Mouse (Mus musculus) liver, adult 2 months (tissue): ENCODE results near the gene Pou3f3. TPM values are rescaled to one million over a fixed set of nuclear protein-coding genes. Genes with fewer than 3 reads are reported as not detected.

Source experiments
- DNase-seq: peaks from one replicate; pipeline ENCODE4 v3.0.0-alpha.2; 2011; ENCODE audit warnings: low read depth, low spot score; ENCODE audit errors: extremely low read depth
- H3K27ac ChIP-seq: fragments of 200-500 bp; replicated peaks from 2 replicates; pipeline ENCODE4 v1.5.1; 2012; ENCODE audit warnings: low read depth, mild to moderate bottlenecking, control low read depth, inconsistent platforms, low read length; ENCODE audit not compliant: insufficient read depth
- H3K27me3 ChIP-seq: fragments of 200-500 bp; 2 replicates; pipeline ENCODE4 v1.6.1; 2012; ENCODE audit warnings: mild to moderate bottlenecking, moderate library complexity, low read length, inconsistent platforms; ENCODE audit not compliant: control insufficient read depth, insufficient read depth
- H3K36me3 ChIP-seq: fragments of 200-500 bp; 2 replicates; pipeline ENCODE4 v1.6.1; 2012; ENCODE audit warnings: low read length, inconsistent platforms; ENCODE audit not compliant: control insufficient read depth, insufficient read depth
- H3K4me1 ChIP-seq: fragments of 200-500 bp; 2 replicates; pipeline ENCODE4 v1.6.1; 2011; ENCODE audit warnings: low read length; ENCODE audit not compliant: control insufficient read depth, insufficient read depth
- H3K4me3 ChIP-seq: fragments of 200-500 bp; 2 replicates; pipeline ENCODE4 v1.5.1; 2011; ENCODE audit warnings: low read depth, mild to moderate bottlenecking, control low read depth, low read length, moderate library complexity; ENCODE audit not compliant: insufficient read depth
- H3K79me2 ChIP-seq: fragments of 200-500 bp; 2 replicates; pipeline ENCODE4 v1.6.1; 2012; ENCODE audit warnings: inconsistent platforms, mild to moderate bottlenecking, low read length, moderate library complexity; ENCODE audit not compliant: control insufficient read depth, insufficient read depth
- H3K9ac ChIP-seq: fragments of 200-500 bp; 2 replicates; pipeline ENCODE4 v1.6.1; 2012; ENCODE audit warnings: low read depth, mild to moderate bottlenecking, control low read depth, inconsistent platforms, low read length
- CTCF ChIP-seq: fragments of 200-500 bp; IDR thresholded peaks from 2 replicates; pipeline ENCODE4 v1.5.1; 2011; ENCODE audit warnings: low read depth, low read length, control low read depth
- POLR2A ChIP-seq: fragments of 200-500 bp; IDR thresholded peaks from 2 replicates; pipeline ENCODE4 v1.6.1; 2011; ENCODE audit warnings: low read length, control low read depth; ENCODE audit not compliant: insufficient read depth; ENCODE audit errors: extremely low read depth
- WGBS: fragments of 180-500 bp; shearing (Covaris S2); methylation state at CpG from one replicate; pipeline ENCODE4 v1.1.7; 2018; 5-methylcytosine and 5-hydroxymethylcytosine counted together
- polyA plus RNA-seq: library from polyadenylated mRNA; depleted of rRNA; stranded (reverse); fragments of >200 nt; gene quantifications from 2 replicates; pipeline ENCODE4 v1.2.3, GENCODE M21; 2012
- total RNA-seq: library from RNA; depleted of rRNA; stranded (reverse); fragments of >200 nt; gene quantifications from 2 replicates; pipeline ENCODE4 v1.2.3, GENCODE M21; 2014

The Pou3f3 gene
- total and polyA plus RNA-seq, 2 experiments, result not detected

DNA sequence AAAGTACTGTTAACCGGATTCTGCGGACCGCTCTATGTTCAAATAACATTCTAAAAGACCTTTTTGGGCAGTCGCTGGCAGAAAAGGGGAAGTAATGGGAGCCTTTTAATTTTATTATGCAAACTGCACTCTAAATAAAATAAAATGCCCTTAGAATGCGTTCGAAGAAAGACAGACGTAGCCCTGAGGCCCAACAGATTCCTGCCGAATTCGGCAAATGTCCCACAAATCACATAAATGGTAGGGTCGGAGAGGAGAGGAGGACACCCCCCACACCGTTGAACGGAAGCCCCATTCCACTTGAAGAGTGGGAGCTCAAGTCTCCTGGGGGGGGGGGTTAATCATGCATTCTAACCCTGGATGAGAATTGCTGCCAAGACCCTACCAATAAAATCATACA is 8.3 kb upstream of the Pou3f3 start:
- H3K36me3 ChIP-seq, result no peaks in the 10 kb centered on the region
- H3K79me2 ChIP-seq, result no peaks in the 10 kb centered on the region
- 6% methylated on average over 12 of the region's 12 CpGs for WGBS
- TF ChIP-seq POLR2A (no peak), CTCF (no peak)
- DNase-seq, result no peak
- H3K27me3 ChIP-seq, result peaks cover 18% of the 10 kb centered on the region; the same call in 1 of the 2 replicates
- H3K4me1 ChIP-seq, result no peaks in the 10 kb centered on the region
- no peak overlapping the region for H3K27ac ChIP-seq
- H3K9ac ChIP-seq, result no peak overlapping the region
- no peak overlapping the region for H3K4me3 ChIP-seq

- H3K4me1 ChIP-seq, result no peaks in the 10 kb centered on the region
- 10% methylated on average over 7 of the region's 7 CpGs for WGBS
- H3K27ac ChIP-seq, result no peak overlapping the region
- H3K27me3 ChIP-seq, result peaks cover 18% of the 10 kb centered on the region; the same call in 1 of the 2 replicates
- no peak overlapping the region for H3K4me3 ChIP-seq
- no peaks in the 10 kb centered on the region for H3K36me3 ChIP-seq
- TF ChIP-seq CTCF, result no peak
- TF ChIP-seq POLR2A, result no peak
- no peaks in the 10 kb centered on the region for H3K79me2 ChIP-seq
- DNase-seq, result no peak
- H3K9ac ChIP-seq, result no peak overlapping the region
Observed at GRCm38 (mm10) chr1:42687756-42688540, 7.6 kb upstream of the Pou3f3 start.

GRCm38 (mm10) chr1:42688541-42689125 is 6.9 kb upstream of the Pou3f3 start:
- TF ChIP-seq POLR2A (no peak), CTCF (no peak)
- WGBS, result 12% methylated on average over 4 of the region's 4 CpGs
- no peak for DNase-seq
- H3K79me2 ChIP-seq, result no peaks in the 10 kb centered on the region
- H3K4me1 ChIP-seq, result peaks cover 1% of the 10 kb centered on the region; the same call in 1 of the 2 replicates
- H3K9ac ChIP-seq, result no peak overlapping the region
- H3K4me3 ChIP-seq, result no peak overlapping the region
- no peak overlapping the region for H3K27ac ChIP-seq
- H3K27me3 ChIP-seq, result peaks cover 18% of the 10 kb centered on the region; the same call in 1 of the 2 replicates
- H3K36me3 ChIP-seq, result no peaks in the 10 kb centered on the region

- 11% methylated on average over 4 of the region's 4 CpGs for WGBS
- H3K79me2 ChIP-seq, result no peaks in the 10 kb centered on the region
- H3K4me1 ChIP-seq, result peaks cover 3% of the 10 kb centered on the region; the same call in 1 of the 2 replicates
- no peak for DNase-seq
- TF ChIP-seq POLR2A, result no peak
- no peak for TF ChIP-seq CTCF
- H3K27me3 ChIP-seq, result peaks cover 20% of the 10 kb centered on the region
- H3K36me3 ChIP-seq, result no peaks in the 10 kb centered on the region
- no peak overlapping the region for H3K4me3 ChIP-seq
- no peak overlapping the region for H3K9ac ChIP-seq
- no peak overlapping the region for H3K27ac ChIP-seq
Observed at GRCm38 (mm10) chr1:42690024-42690575, 5.5 kb upstream of the Pou3f3 start.

DNA sequence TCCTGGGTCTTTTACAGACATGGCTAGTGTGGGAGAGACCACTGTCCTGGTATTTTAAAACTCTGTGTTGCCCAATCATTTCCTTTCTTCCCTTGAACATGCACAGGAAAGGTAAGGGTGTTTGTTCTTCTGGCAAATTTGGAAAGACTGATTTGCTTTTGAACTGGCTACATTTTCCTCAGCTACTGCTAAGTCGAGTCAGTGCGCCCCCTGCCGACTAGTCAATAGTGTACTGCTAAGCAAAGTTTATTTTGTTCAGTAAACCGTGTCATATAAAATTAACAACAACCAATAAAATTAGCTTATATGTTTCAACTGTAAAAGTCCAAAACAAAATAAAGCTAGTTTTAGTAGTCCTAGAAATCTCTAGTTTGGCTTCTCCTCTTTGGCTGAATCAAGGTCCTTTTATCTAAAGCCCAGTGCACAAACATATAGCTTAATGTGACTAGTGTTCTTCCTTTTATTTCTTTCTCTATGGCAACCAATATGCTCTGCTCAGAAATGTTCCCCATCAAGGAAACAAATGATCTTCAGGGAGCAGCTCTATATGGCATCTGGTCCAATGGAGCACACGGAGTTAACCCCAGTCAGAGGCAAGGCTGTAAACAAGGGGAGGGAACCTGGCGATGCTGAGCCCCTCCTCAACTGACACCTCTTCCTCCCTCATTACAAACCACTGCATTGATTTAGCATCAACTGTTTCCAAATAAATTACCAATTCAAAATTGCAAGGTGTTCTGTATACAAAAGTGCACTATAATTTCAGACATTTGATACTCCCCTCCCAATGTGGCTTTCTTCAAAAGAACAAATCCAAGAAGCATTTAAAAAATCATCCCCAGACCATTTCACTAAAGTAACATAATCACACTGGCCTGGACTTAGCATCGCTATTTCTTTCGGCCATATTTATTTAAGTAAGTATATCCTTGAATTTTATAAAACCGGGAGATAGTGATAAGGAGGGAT is 4.1 kb upstream of the Pou3f3 start:
- no peak overlapping the region for H3K4me3 ChIP-seq
- no peaks in the 10 kb centered on the region for H3K79me2 ChIP-seq
- no peaks in the 10 kb centered on the region for H3K36me3 ChIP-seq
- no peak for TF ChIP-seq POLR2A
- peak; percentile 61 for TF ChIP-seq CTCF
- no peak overlapping the region for H3K27ac ChIP-seq
- whole genome bisulfite sequencing, result 5% methylated on average over 9 of the region's 9 CpGs
- peaks cover 24% of the 10 kb centered on the region for H3K27me3 ChIP-seq
- H3K4me1 ChIP-seq, result peaks cover 3% of the 10 kb centered on the region; the same call in 1 of the 2 replicates
- DNase-seq, result peak; percentile 47
- no peak overlapping the region for H3K9ac ChIP-seq
